Mouse (Mus musculus): Measurements from ENCODE around the gene Sema4g. TPM values are rescaled to one million over a fixed set of nuclear protein-coding genes. Genes with fewer than 3 reads are reported as not detected.

Gene Sema4g
- polyA plus RNA-seq, 1 experiment from 2014 or later = 4.4 TPM

DNA sequence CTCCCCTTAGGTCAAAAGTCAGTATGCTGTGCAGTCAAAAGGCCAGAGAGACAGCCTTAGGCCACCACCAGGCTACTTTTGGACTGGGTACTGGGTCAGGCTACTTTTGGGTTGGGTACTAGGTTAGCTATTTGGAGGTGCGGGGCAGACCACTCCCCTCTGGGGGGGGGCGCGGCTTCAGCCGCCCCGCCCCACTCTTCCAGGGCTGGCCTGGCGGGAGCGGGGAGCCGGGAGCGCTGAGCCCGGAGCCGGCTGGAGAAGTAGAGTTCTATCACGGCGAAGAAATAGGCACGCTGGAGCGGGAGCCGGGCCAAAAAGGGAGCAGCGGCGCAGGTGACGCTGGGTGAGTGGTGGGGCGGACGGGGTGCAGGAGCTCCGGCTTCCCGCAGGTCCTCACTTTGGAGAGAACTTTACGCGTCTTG, 26.1 kb downstream of the Sema4g start:
- Histone ChIP-seq H3K9me3 (replicated peaks) (no peaks in the 10 kb centered on the region), H3K4me2 (peak overlapping the region; percentile 94), H3K27me3 (peaks cover 33% of the 10 kb centered on the region), H3K27ac (replicated peaks) (peak overlapping the region; percentile 70), H3K4me1 (replicated peaks) (peaks cover 62% of the 10 kb centered on the region), H3K9ac (peak overlapping the region; percentile 57), H3K4me3 (replicated peaks) (peak overlapping the region; percentile 63), H3K36me3 (replicated peaks) (peaks cover 26% of the 10 kb centered on the region)
- under 1% methylated on average over 25 of the region's 25 CpGs for WGBS (ENCODE audit: insufficient replicate concordance)
- peak; percentile 32 for ATAC-seq (ENCODE audit: insufficient read depth)

GRCm38 (mm10) chr19:45015518-45016281, 26.8 kb downstream of the Sema4g start:
- H3K27me3 ChIP-seq = peaks cover 33% of the 10 kb centered on the region
- H3K36me3 ChIP-seq (replicated peaks) = peaks cover 18% of the 10 kb centered on the region
- peak overlapping the region; percentile 70 for H3K27ac ChIP-seq (replicated peaks)
- peaks cover 62% of the 10 kb centered on the region for H3K4me1 ChIP-seq (replicated peaks)
- peak; percentile 16; the same call in 1 of the 2 replicates for ATAC-seq (ENCODE audit: insufficient read depth)
- peak overlapping the region; percentile 57 for H3K9ac ChIP-seq
- peak overlapping the region; percentile 63 for H3K4me3 ChIP-seq (replicated peaks)
- under 1% methylated on average over 34 of the region's 34 CpGs for WGBS (ENCODE audit: insufficient replicate concordance)
- H3K4me2 ChIP-seq = peak overlapping the region; percentile 94
- H3K9me3 ChIP-seq (replicated peaks) = no peaks in the 10 kb centered on the region

DNA sequence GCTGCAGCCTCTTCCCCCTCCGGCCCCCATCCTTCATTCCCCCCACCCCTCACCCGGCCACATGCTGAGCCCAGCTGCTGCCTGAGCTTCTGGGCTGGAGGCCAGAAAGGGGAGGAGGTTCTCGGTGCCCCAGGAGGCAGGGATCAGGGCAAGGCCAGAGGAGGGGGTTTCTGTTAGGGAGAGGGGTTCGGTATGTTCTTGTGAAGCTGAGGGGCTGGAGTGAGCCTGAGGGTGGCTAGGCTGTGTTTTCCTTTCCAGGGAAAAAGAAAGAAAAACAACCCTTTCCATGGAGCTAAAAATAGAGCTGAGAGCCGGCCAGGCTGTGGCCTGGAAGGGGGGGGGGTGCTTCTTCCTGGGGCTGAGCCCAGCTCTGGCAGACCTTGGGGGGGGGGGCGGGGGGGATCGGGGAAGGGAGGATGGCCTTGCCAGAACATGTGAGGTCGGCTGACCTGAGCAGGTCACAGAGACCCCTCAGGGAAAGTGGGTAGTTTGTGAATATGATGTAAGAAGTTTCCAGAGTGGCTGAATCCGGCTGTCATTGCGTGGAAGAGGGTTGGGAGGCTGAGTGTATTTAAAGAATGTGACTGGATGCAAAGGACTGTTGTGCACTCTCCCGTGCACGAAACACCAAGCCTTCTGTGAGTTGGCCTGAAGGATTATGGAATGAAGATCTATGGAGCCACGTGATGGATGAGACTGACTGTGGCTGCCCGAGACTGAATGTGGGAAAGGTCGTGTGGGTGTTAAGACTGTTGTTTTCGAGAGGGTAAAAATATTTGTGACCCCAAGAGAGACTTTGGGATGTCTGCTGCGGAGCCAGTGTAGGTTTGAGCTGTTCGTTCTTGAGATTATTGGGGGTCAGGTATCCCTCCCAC, 27.7 kb downstream of the Sema4g start:
- Histone ChIP-seq H3K4me1 (replicated peaks) (peaks cover 62% of the 10 kb centered on the region), H3K9me3 (replicated peaks) (no peaks in the 10 kb centered on the region), H3K4me2 (peak overlapping the region; percentile 94), H3K36me3 (replicated peaks) (peaks cover 10% of the 10 kb centered on the region), H3K27ac (replicated peaks) (peak overlapping the region; percentile 70), H3K27me3 (peaks cover 33% of the 10 kb centered on the region), H3K9ac (peak overlapping the region; percentile 57; the same call in 1 of the 2 replicates), H3K4me3 (replicated peaks) (peak overlapping the region; percentile 63)
- ATAC-seq (ENCODE audit: insufficient read depth) = no peak
- under 1% methylated on average over 18 of the region's 18 CpGs for WGBS (ENCODE audit: insufficient replicate concordance)

DNA sequence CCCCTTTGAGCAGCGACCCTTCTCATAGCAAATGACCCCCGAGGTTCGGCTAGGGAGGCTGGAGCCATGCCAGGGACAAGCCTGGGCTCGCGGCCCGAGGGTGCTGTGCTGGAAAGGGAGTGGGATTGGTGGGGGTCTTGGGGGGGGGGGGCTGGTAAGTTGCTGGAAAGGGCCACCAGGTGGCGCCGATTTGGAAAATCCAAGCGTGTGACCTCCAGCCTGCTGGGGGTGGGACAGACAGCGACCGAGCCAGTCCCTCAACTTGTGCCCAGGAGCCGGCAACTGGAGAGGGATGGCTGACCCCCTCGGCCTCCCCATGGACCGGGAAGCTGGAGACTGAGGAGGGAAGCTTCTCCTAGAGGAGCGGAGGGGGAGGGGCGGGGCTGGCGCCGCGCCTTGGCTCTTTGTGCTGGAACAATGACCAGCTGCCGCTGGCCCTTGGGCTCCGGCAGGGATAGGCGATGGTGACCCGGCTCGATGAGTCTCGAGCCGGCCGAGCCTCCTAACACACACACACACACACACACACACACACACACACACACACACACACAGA, 28.4 kb downstream of the Sema4g start:
- Histone ChIP-seq H3K4me2 (peak overlapping the region; percentile 94), H3K27me3 (peaks cover 33% of the 10 kb centered on the region), H3K9me3 (replicated peaks) (no peaks in the 10 kb centered on the region), H3K27ac (replicated peaks) (peak overlapping the region; percentile 70), H3K4me1 (replicated peaks) (peaks cover 62% of the 10 kb centered on the region), H3K4me3 (replicated peaks) (peak overlapping the region; percentile 63), H3K9ac (peak overlapping the region; percentile 57; the same call in 1 of the 2 replicates), H3K36me3 (replicated peaks) (peaks cover 2% of the 10 kb centered on the region; the same call in 1 of the 2 replicates)
- ATAC-seq (ENCODE audit: insufficient read depth) = peak; percentile 16; the same call in 1 of the 2 replicates
- WGBS (ENCODE audit: insufficient replicate concordance) = 0% methylated on average over 27 of the region's 27 CpGs

DNA sequence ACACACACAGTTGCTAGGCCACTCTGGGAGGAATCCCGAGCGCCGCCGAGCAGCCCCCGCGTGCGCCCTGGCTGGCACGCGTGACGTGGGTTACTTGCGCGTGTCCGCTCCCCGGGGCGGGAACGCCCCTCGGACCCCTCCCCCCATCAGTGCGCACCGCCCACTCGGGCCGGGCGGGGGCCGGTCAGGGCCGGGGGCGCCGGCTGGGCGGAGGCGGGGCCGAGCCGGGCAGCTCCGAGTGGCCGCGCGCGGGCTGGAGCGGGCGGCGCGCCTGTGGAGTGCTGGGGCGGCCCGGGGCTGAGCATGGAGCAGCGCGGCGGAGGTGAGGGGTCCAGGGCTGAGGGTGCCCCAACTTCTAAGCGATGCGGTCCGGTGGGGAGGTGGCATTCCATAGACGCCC, 29.0 kb downstream of the Sema4g start:
- no peaks in the 10 kb centered on the region for H3K9me3 ChIP-seq (replicated peaks)
- H3K4me3 ChIP-seq (replicated peaks) = peak overlapping the region; percentile 63
- peak overlapping the region; percentile 47 for H3K9ac ChIP-seq
- H3K36me3 ChIP-seq (replicated peaks) = no peaks in the 10 kb centered on the region
- peak overlapping the region; percentile 70 for H3K27ac ChIP-seq (replicated peaks)
- peak overlapping the region; percentile 94 for H3K4me2 ChIP-seq
- peaks cover 33% of the 10 kb centered on the region for H3K27me3 ChIP-seq
- peak; percentile 52 for ATAC-seq (ENCODE audit: insufficient read depth)
- peaks cover 62% of the 10 kb centered on the region for H3K4me1 ChIP-seq (replicated peaks)
- under 1% methylated on average over 48 of the region's 48 CpGs for WGBS (ENCODE audit: insufficient replicate concordance)

DNA sequence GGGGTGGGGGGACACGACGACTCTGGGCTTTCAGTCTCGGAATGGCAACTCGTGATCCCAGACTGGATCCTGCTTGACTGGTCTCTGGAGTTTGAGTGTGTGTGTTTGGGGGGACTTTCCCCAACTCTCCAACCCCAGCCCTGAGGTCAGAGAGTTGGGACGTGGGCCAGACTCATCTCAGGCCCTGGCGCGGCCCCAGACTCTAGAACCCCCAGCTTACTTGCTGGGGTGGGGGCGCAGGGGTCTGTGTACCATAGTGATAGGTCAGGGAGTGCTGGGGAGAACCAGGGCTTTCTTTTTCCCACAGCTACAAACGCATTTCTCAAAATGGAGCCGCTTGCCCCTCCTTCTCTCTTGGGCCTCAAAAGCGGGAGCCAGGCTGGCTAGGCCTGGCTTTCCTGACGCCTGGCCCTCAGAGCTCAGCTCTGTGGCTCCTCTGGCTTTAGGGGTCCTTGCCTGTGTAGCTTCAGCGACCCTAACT, 29.5 kb downstream of the Sema4g start:
- peak overlapping the region; percentile 47 for H3K9ac ChIP-seq
- peak overlapping the region; percentile 63 for H3K4me3 ChIP-seq (replicated peaks)
- H3K36me3 ChIP-seq (replicated peaks) = no peaks in the 10 kb centered on the region
- H3K9me3 ChIP-seq (replicated peaks) = no peaks in the 10 kb centered on the region
- peak overlapping the region; percentile 94 for H3K4me2 ChIP-seq
- peaks cover 62% of the 10 kb centered on the region for H3K4me1 ChIP-seq (replicated peaks)
- WGBS (ENCODE audit: insufficient replicate concordance) = 8% methylated on average over 13 of the region's 13 CpGs
- peaks cover 33% of the 10 kb centered on the region for H3K27me3 ChIP-seq
- peak overlapping the region; percentile 70 for H3K27ac ChIP-seq (replicated peaks)
- ATAC-seq (ENCODE audit: insufficient read depth) = no peak

- H3K27me3 ChIP-seq = peaks cover 31% of the 10 kb centered on the region
- no peak for ATAC-seq (ENCODE audit: insufficient read depth)
- 60% methylated on average over 6 of the region's 6 CpGs for WGBS (ENCODE audit: insufficient replicate concordance)
- no peak overlapping the region for H3K4me3 ChIP-seq (replicated peaks)
- no peaks in the 10 kb centered on the region for H3K9me3 ChIP-seq (replicated peaks)
- peaks cover 45% of the 10 kb centered on the region for H3K4me1 ChIP-seq (replicated peaks)
- H3K4me2 ChIP-seq = no peak overlapping the region
- no peak overlapping the region for H3K9ac ChIP-seq
- no peak overlapping the region for H3K27ac ChIP-seq (replicated peaks)
- peaks cover 3% of the 10 kb centered on the region; the same call in 1 of the 2 replicates for H3K36me3 ChIP-seq (replicated peaks)
Observed at GRCm38 (mm10) chr19:45020348-45020747, 31.4 kb downstream of the Sema4g start.

GRCm38 (mm10) chr19:45021362-45021761, 32.5 kb downstream of the Sema4g start:
- Histone ChIP-seq H3K36me3 (replicated peaks) (peaks cover 12% of the 10 kb centered on the region; the same call in 1 of the 2 replicates), H3K4me3 (replicated peaks) (no peak overlapping the region), H3K4me1 (replicated peaks) (peaks cover 35% of the 10 kb centered on the region), H3K9me3 (replicated peaks) (no peaks in the 10 kb centered on the region), H3K27ac (replicated peaks) (no peak overlapping the region), H3K9ac (no peak overlapping the region), H3K27me3 (peaks cover 21% of the 10 kb centered on the region), H3K4me2 (no peak overlapping the region)
- no peak for ATAC-seq (ENCODE audit: insufficient read depth)
- WGBS (ENCODE audit: insufficient replicate concordance) = 68% methylated on average over 15 of the region's 15 CpGs

- peaks cover 11% of the 10 kb centered on the region for H3K4me1 ChIP-seq (replicated peaks)
- H3K4me3 ChIP-seq (replicated peaks) = no peak overlapping the region
- H3K27me3 ChIP-seq = no peaks in the 10 kb centered on the region
- ATAC-seq (ENCODE audit: insufficient read depth) = no peak
- no peak overlapping the region for H3K27ac ChIP-seq (replicated peaks)
- peaks cover 16% of the 10 kb centered on the region; the same call in 1 of the 2 replicates for H3K36me3 ChIP-seq (replicated peaks)
- no peaks in the 10 kb centered on the region for H3K9me3 ChIP-seq (replicated peaks)
- no peak overlapping the region for H3K4me2 ChIP-seq
- no peak overlapping the region for H3K9ac ChIP-seq
- 77% methylated on average over 11 of the region's 11 CpGs for WGBS (ENCODE audit: insufficient replicate concordance)
Observed at GRCm38 (mm10) chr19:45023993-45024392, 35.1 kb downstream of the Sema4g start.

GRCm38 (mm10) chr19:45024775-45025174, 35.9 kb downstream of the Sema4g start:
- Histone ChIP-seq H3K27ac (replicated peaks) (no peak overlapping the region), H3K4me3 (replicated peaks) (no peak overlapping the region), H3K9me3 (replicated peaks) (no peaks in the 10 kb centered on the region), H3K4me1 (replicated peaks) (peaks cover 4% of the 10 kb centered on the region; the same call in 1 of the 2 replicates), H3K27me3 (no peaks in the 10 kb centered on the region), H3K4me2 (no peak overlapping the region), H3K36me3 (replicated peaks) (peaks cover 16% of the 10 kb centered on the region; the same call in 1 of the 2 replicates), H3K9ac (no peak overlapping the region)
- 91% methylated on average over 20 of the region's 20 CpGs for WGBS (ENCODE audit: insufficient replicate concordance)
- ATAC-seq (ENCODE audit: insufficient read depth) = no peak

Measured in liver, embryonic 15.5 days (tissue).